Mouse (Mus musculus): ENCODE measurements around the gene Smarca4. TPM values are rescaled to one million over a fixed set of nuclear protein-coding genes. Genes with fewer than 3 reads are reported as not detected.
A peak's percentile ranks its signal among the peaks of the same experiment; 100 is the strongest.

Gene Smarca4
- polyA plus RNA-seq, 1 experiment from 2014 or later, result 70.9 TPM

DNA sequence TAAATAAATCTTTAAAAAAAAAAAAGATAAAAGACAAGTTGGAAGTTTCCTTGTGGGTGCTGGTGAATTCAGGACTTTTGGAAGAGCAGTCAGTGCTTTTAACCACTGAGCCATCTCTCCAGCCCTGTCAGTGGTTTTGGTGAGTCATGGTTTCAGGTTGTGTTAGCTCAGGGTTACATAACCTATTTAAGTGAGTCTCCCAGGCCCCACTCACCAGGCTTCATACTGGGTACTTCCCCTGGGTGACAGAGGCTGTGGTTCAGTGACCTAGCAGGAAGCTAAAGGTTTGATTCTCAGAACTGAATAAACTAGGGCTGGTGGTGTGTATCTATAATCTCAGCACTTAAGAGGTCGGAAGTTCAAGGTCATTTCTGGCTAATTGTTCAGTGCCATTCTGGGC, 6.1 kb upstream of the Smarca4 start:
- DNase-seq (ENCODE audit: low spot score) (no peak), ATAC-seq (ENCODE audit: low read depth) (no peak)
- Histone ChIP-seq H3K9me3 (ENCODE audit: control insufficient read depth, low read length) (no peaks in the 10 kb centered on the region), H3K4me2 (ENCODE audit: low read depth, low read length) (no peak overlapping the region), H3K36me3 (ENCODE audit: control insufficient read depth, insufficient read depth, low read length) (no peaks in the 10 kb centered on the region), H3K27me3 (replicated peaks; ENCODE audit: control insufficient read depth, insufficient read depth, low read length) (no peaks in the 10 kb centered on the region), H3K4me1 (ENCODE audit: control insufficient read depth, insufficient read depth, low read length) (0 out of 2 replicates have a peak, but pooled peaks cover under 1% of the 10 kb centered on the region), H3K9ac (ENCODE audit: low read depth, low read length) (no peak overlapping the region), H3K27ac (replicated peaks; ENCODE audit: low read depth, low read length) (no peak overlapping the region), H3K4me3 (ENCODE audit: low read depth, low read length) (no peak overlapping the region)
- 74% methylated on average over 1 of the region's 1 CpGs for WGBS

DNA sequence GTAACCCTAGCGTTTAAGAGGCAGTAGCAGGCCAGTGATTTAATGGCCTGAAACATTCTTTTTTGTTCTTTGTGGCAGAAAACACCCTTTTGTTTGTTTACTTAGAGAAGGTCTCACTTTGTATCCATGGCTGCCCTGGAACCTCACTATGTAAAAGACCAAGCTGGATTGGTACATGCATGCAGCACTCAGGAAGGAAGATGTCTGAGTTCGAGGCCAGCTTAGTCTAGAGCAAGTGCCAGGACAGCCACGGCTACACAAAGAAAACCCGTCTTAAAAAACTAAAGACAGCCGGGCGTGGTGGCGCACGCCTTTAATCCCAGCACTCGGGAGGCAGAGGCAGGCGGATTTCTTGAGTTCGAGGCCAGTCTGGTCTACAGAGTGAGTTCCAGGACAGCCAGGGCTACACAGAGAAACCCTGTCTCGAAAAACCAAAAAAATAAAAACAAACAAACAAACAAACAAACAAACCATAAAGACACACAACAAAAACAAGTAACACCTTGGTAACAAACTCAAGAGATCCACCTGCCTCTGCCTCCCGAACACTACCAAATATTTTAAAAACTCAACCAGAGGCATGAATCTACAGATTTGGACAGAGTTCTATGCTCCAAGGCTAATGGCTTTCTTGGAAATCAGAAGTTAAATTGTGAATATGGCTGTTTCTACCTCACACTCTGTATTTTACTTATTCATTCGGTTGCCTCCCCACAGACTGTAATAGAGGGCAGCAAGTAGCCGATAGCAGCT, 929 bp upstream of the Smarca4 start:
- Histone ChIP-seq H3K36me3 (ENCODE audit: control insufficient read depth, insufficient read depth, low read length) (0 out of 2 replicates have a peak, but pooled peaks cover 11% of the 10 kb centered on the region), H3K4me3 (ENCODE audit: low read depth, low read length) (peak overlapping the region; percentile 84), H3K4me2 (ENCODE audit: low read depth, low read length) (peak overlapping the region; percentile 53), H3K27me3 (replicated peaks; ENCODE audit: control insufficient read depth, insufficient read depth, low read length) (no peaks in the 10 kb centered on the region), H3K9ac (ENCODE audit: low read depth, low read length) (peak overlapping the region; percentile 65), H3K4me1 (ENCODE audit: control insufficient read depth, insufficient read depth, low read length) (peaks cover 18% of the 10 kb centered on the region; the same call in 1 of the 2 replicates), H3K9me3 (ENCODE audit: control insufficient read depth, low read length) (no peaks in the 10 kb centered on the region), H3K27ac (replicated peaks; ENCODE audit: low read depth, low read length) (peak overlapping the region; percentile 88)
- WGBS, result 76% methylated on average over 15 of the region's 15 CpGs
- ATAC-seq (ENCODE audit: low read depth) (no peak), DNase-seq (ENCODE audit: low spot score) (no peak)

DNA sequence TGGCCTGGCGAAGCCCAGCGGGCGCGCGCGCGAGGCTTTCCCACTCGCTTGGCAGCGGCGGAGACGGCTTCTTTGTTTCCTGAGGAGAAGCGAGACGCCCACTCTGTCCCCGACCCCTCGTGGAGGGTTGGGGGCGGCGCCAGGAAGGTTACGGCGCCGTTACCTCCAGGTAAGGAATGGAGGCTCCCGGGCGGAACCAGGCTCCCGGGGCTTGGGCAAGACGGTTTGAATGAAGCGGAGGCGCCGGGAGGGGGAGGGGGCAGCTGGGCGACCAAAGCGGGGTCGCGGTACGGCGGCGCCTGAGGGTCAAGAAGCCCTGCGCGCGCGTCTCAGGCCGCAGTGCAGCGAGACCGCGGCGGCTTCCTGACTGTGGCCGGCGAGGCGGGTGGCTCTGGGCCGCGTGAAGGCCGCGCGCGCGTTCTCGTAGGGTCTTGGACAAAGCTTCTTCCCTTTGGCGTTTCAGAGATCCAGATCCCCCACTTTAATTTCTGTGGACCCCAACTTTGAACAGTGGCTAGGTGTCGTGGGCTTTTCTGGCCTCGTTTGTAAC, 338 bp downstream of the Smarca4 start:
- peak overlapping the region; percentile 60 for H3K4me2 ChIP-seq (ENCODE audit: low read depth, low read length)
- 0 out of 2 replicates have a peak, but pooled peaks cover 11% of the 10 kb centered on the region for H3K36me3 ChIP-seq (ENCODE audit: control insufficient read depth, insufficient read depth, low read length)
- H3K9me3 ChIP-seq (ENCODE audit: control insufficient read depth, low read length), result no peaks in the 10 kb centered on the region
- H3K4me3 ChIP-seq (ENCODE audit: low read depth, low read length), result peak overlapping the region; percentile 84
- H3K27me3 ChIP-seq (replicated peaks; ENCODE audit: control insufficient read depth, insufficient read depth, low read length), result no peaks in the 10 kb centered on the region
- DNase-seq (ENCODE audit: low spot score), result peak; percentile 91
- H3K9ac ChIP-seq (ENCODE audit: low read depth, low read length), result peak overlapping the region; percentile 87
- H3K4me1 ChIP-seq (ENCODE audit: control insufficient read depth, insufficient read depth, low read length), result peaks cover 18% of the 10 kb centered on the region; the same call in 1 of the 2 replicates
- 1% methylated on average over 26 of the region's 57 CpGs for WGBS
- ATAC-seq (ENCODE audit: low read depth), result peak; percentile 81
- peak overlapping the region; percentile 96 for H3K27ac ChIP-seq (replicated peaks; ENCODE audit: low read depth, low read length)

DNA sequence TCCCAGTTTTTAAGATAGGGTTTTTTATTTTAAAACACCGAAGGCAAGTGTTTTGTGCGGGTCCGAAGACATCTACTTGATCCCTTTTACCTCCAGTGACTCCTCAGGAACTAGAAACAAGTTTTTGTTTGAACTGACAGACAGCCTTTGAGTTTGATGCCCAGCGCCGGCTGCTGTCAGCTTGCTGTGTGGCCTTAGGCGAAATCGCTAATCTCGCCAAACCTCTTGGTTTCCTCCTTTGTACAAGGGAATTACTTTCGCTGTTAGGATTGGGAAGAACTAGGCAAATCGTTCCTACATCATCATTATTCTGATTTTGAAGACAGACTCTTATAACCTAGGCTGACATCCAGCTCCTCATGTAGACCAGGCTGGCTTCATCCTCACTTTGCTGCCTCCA, 1.1 kb downstream of the Smarca4 start:
- peaks cover 18% of the 10 kb centered on the region; the same call in 1 of the 2 replicates for H3K4me1 ChIP-seq (ENCODE audit: control insufficient read depth, insufficient read depth, low read length)
- DNase-seq (ENCODE audit: low spot score) (peak; percentile 53), ATAC-seq (ENCODE audit: low read depth) (no peak)
- H3K9ac ChIP-seq (ENCODE audit: low read depth, low read length), result peak overlapping the region; percentile 87
- 0 out of 2 replicates have a peak, but pooled peaks cover 11% of the 10 kb centered on the region for H3K36me3 ChIP-seq (ENCODE audit: control insufficient read depth, insufficient read depth, low read length)
- peak overlapping the region; percentile 84 for H3K4me3 ChIP-seq (ENCODE audit: low read depth, low read length)
- peak overlapping the region; percentile 60 for H3K4me2 ChIP-seq (ENCODE audit: low read depth, low read length)
- H3K9me3 ChIP-seq (ENCODE audit: control insufficient read depth, low read length), result no peaks in the 10 kb centered on the region
- H3K27me3 ChIP-seq (replicated peaks; ENCODE audit: control insufficient read depth, insufficient read depth, low read length), result no peaks in the 10 kb centered on the region
- 3% methylated on average over 10 of the region's 10 CpGs for WGBS
- peak overlapping the region; percentile 96 for H3K27ac ChIP-seq (replicated peaks; ENCODE audit: low read depth, low read length)

DNA sequence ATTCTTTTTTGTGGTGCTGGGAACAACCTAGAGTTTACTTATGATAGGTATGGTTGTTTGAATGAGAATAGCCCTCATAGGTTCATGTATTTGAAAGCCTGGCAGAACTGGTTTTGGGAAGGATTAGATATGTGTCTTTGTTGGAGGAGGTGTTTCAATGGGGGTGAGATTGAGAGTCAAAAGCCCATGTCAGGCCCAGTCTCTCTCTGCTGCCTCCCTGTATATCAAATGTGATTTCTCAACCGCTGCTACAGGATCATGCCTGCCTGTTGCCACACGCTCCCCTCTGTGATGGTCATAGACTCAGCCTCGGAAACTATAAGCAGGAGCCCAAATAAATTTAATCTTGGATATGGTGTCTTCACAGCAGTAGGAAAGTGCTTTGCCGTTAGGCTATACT, 4.3 kb downstream of the Smarca4 start:
- no peak for DNase-seq (ENCODE audit: low spot score)
- no peaks in the 10 kb centered on the region for H3K9me3 ChIP-seq (ENCODE audit: control insufficient read depth, low read length)
- no peak overlapping the region for H3K9ac ChIP-seq (ENCODE audit: low read depth, low read length)
- WGBS, result 82% methylated on average over 4 of the region's 4 CpGs
- H3K27ac ChIP-seq (replicated peaks; ENCODE audit: low read depth, low read length), result no peak overlapping the region
- H3K36me3 ChIP-seq (ENCODE audit: control insufficient read depth, insufficient read depth, low read length), result 0 out of 2 replicates have a peak, but pooled peaks cover 14% of the 10 kb centered on the region
- H3K4me1 ChIP-seq (ENCODE audit: control insufficient read depth, insufficient read depth, low read length), result peaks cover 14% of the 10 kb centered on the region; the same call in 1 of the 2 replicates
- H3K4me2 ChIP-seq (ENCODE audit: low read depth, low read length), result no peak overlapping the region
- no peak for ATAC-seq (ENCODE audit: low read depth)
- no peaks in the 10 kb centered on the region for H3K27me3 ChIP-seq (replicated peaks; ENCODE audit: control insufficient read depth, insufficient read depth, low read length)
- no peak overlapping the region for H3K4me3 ChIP-seq (ENCODE audit: low read depth, low read length)

DNA sequence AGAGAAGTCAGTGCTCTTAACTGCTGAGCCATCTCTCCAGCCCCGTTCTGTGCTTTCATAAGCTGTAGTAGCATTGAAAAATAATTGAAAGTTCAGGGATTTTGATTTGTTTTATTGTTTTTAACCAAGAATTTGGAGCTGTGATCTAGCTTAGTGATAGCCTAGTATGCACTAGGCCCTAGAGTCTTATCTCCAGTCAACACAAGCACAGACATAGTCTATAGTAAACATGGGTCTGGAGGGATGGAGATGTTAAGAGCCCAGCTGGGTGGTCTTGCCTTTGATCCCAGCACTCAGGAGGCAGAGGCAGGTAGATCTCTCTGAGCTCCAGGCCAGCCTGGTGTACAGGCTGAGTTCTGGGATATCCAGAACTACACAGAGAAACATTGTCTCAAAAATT, 6.7 kb downstream of the Smarca4 start:
- 98% methylated on average over 1 of the region's 1 CpGs for WGBS
- ATAC-seq (ENCODE audit: low read depth) (no peak), DNase-seq (ENCODE audit: low spot score) (no peak)
- H3K36me3 ChIP-seq (ENCODE audit: control insufficient read depth, insufficient read depth, low read length), result 0 out of 2 replicates have a peak, but pooled peaks cover 14% of the 10 kb centered on the region
- H3K27ac ChIP-seq (replicated peaks; ENCODE audit: low read depth, low read length), result no peak overlapping the region
- H3K4me2 ChIP-seq (ENCODE audit: low read depth, low read length), result no peak overlapping the region
- no peak overlapping the region for H3K9ac ChIP-seq (ENCODE audit: low read depth, low read length)
- peaks cover 9% of the 10 kb centered on the region; the same call in 1 of the 2 replicates for H3K4me1 ChIP-seq (ENCODE audit: control insufficient read depth, insufficient read depth, low read length)
- no peaks in the 10 kb centered on the region for H3K27me3 ChIP-seq (replicated peaks; ENCODE audit: control insufficient read depth, insufficient read depth, low read length)
- no peaks in the 10 kb centered on the region for H3K9me3 ChIP-seq (ENCODE audit: control insufficient read depth, low read length)
- H3K4me3 ChIP-seq (ENCODE audit: low read depth, low read length), result no peak overlapping the region

DNA sequence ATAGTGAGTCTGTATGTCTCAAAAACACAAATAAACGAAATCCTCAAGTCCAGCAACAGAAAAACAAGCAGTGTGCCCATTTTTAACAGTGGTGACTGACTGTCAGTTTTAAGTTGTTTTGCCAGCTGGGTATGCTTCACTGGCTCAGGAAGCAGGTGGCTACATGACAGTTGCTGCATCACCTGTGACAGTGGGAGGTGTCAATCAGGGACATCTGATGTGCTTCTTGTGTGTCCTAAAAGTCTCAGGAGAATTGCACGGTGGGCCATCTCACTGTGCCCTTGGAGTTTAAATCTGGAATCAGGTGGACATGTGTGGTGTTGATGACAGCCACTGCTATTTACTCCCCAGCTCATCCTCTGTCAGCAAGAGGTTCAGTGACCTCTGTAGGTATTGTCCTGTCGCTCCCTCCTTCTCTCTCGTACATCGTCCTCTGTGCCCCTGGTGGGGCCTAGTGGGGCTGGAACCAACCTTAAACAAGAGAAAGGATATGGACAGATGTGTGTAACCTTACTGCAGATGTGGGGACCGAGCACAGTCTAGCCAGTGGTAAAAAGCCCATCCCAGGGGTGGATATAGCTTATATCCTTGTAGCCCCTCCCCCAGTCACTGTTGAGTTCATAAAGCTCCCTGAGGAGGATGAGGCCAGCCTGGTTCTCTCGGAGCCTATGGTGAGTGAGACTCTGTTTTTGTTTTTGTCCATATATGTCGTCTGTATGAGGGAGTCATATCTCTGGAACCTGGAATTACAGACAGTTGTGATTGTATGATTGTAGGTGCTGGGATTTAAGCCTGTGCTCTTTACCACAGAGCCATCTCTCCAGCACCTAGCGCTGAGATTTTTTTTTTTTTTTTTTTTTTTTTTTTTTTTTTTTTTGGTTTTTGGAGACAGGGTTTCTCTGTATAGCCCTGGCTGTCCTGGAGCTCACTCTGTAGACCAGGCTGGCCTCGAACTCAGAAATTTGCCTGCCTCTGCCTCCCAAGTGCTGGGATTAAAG, 9.7 kb downstream of the Smarca4 start:
- DNase-seq (ENCODE audit: low spot score), result no peak
- Histone ChIP-seq H3K27ac (replicated peaks; ENCODE audit: low read depth, low read length) (no peak overlapping the region), H3K9ac (ENCODE audit: low read depth, low read length) (no peak overlapping the region), H3K36me3 (ENCODE audit: control insufficient read depth, insufficient read depth, low read length) (0 out of 2 replicates have a peak, but pooled peaks cover 4% of the 10 kb centered on the region), H3K4me2 (ENCODE audit: low read depth, low read length) (no peak overlapping the region), H3K9me3 (ENCODE audit: control insufficient read depth, low read length) (no peaks in the 10 kb centered on the region), H3K4me1 (ENCODE audit: control insufficient read depth, insufficient read depth, low read length) (no peaks in the 10 kb centered on the region), H3K27me3 (replicated peaks; ENCODE audit: control insufficient read depth, insufficient read depth, low read length) (no peaks in the 10 kb centered on the region), H3K4me3 (ENCODE audit: low read depth, low read length) (no peak overlapping the region)
- ATAC-seq (ENCODE audit: low read depth), result no peak
- 89% methylated on average over 10 of the region's 10 CpGs for WGBS

DNA sequence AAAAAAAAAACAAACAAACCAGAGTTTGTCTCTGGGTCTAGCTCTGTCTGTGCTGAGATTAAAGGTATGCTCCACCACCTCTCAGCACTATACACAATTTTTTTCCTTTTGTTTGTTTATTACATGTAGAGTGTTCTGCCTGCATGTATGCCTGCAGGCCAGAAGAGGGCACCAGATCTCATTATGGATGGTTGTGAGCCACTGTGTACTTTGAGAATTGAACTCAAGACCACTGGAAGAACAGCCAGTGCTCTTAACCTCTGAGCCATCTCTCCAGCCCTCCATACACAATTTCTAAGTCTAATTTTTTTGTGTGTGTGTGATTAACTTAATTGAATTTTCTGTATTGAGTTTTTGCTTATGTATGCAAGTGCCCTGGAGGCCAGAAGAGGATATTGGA, 10.6 kb downstream of the Smarca4 start:
- no peaks in the 10 kb centered on the region for H3K9me3 ChIP-seq (ENCODE audit: control insufficient read depth, low read length)
- 0 out of 2 replicates have a peak, but pooled peaks cover 9% of the 10 kb centered on the region for H3K36me3 ChIP-seq (ENCODE audit: control insufficient read depth, insufficient read depth, low read length)
- H3K4me2 ChIP-seq (ENCODE audit: low read depth, low read length), result no peak overlapping the region
- H3K9ac ChIP-seq (ENCODE audit: low read depth, low read length), result no peak overlapping the region
- no peak for DNase-seq (ENCODE audit: low spot score)
- no peaks in the 10 kb centered on the region for H3K27me3 ChIP-seq (replicated peaks; ENCODE audit: control insufficient read depth, insufficient read depth, low read length)
- ATAC-seq (ENCODE audit: low read depth), result no peak
- no peak overlapping the region for H3K27ac ChIP-seq (replicated peaks; ENCODE audit: low read depth, low read length)
- H3K4me1 ChIP-seq (ENCODE audit: control insufficient read depth, insufficient read depth, low read length), result no peaks in the 10 kb centered on the region
- no peak overlapping the region for H3K4me3 ChIP-seq (ENCODE audit: low read depth, low read length)

Data from embryonic facial prominence, embryonic 14.5 days (tissue).